Mouse (Mus musculus): ENCODE data around the gene Arhgef17. TPM values are rescaled to one million over a fixed set of nuclear protein-coding genes. Genes with fewer than 3 reads are reported as not detected.

Arhgef17 gene
- polyA plus RNA-seq, 1 experiment from 2014 or later: 17.6 TPM

- 0 out of 2 replicates have a peak overlapping the region, but pooled peaks have one; percentile 23 for H3K9ac ChIP-seq (ENCODE audit: low read depth, low read length)
- no peaks in the 10 kb centered on the region; the same call in none of the 2 replicates for H3K4me1 ChIP-seq (ENCODE audit: control insufficient read depth, insufficient read depth, low read length)
- peak; percentile 74 for ATAC-seq
- WGBS: under 1% methylated on average over 26 of the region's 27 CpGs
- H3K9me3 ChIP-seq (replicated peaks; ENCODE audit: control insufficient read depth, low read length, poor library complexity, severe bottlenecking): no peaks in the 10 kb centered on the region
- peaks cover 18% of the 10 kb centered on the region for H3K27me3 ChIP-seq (ENCODE audit: control insufficient read depth, insufficient read depth, low read depth, low read length)
- peak overlapping the region; percentile 19; the same call in 1 of the 2 replicates for H3K27ac ChIP-seq (ENCODE audit: low read length)
- H3K4me3 ChIP-seq (ENCODE audit: low read depth, low read length): peak overlapping the region; percentile 43
- H3K36me3 ChIP-seq (ENCODE audit: control insufficient read depth, insufficient read depth, low read length): no peaks in the 10 kb centered on the region
- H3K4me2 ChIP-seq (ENCODE audit: low read length): peak overlapping the region; percentile 67
These were observed 637 bp upstream of the Arhgef17 start for GRCm38 (mm10) chr7:100932481-100933007.

- H3K9ac ChIP-seq (ENCODE audit: low read depth, low read length): peak overlapping the region; percentile 23
- H3K36me3 ChIP-seq (ENCODE audit: control insufficient read depth, insufficient read depth, low read length): no peaks in the 10 kb centered on the region
- peak overlapping the region; percentile 43 for H3K4me3 ChIP-seq (ENCODE audit: low read depth, low read length)
- WGBS: 0% methylated on average over 54 of the region's 73 CpGs
- peak overlapping the region; percentile 67 for H3K4me2 ChIP-seq (ENCODE audit: low read length)
- no peaks in the 10 kb centered on the region for H3K9me3 ChIP-seq (replicated peaks; ENCODE audit: control insufficient read depth, low read length, poor library complexity, severe bottlenecking)
- peak overlapping the region; percentile 54 for H3K27ac ChIP-seq (ENCODE audit: low read length)
- H3K27me3 ChIP-seq (ENCODE audit: control insufficient read depth, insufficient read depth, low read depth, low read length): peaks cover 18% of the 10 kb centered on the region
- peaks cover 3% of the 10 kb centered on the region for H3K4me1 ChIP-seq (ENCODE audit: control insufficient read depth, insufficient read depth, low read length)
- ATAC-seq: peak; percentile 33; the same call in 1 of the 2 replicates
These were observed 486 bp downstream of the Arhgef17 start for GRCm38 (mm10) chr7:100931316-100931925.

- 4% methylated on average over 52 of the region's 53 CpGs for WGBS
- peaks cover 3% of the 10 kb centered on the region for H3K4me1 ChIP-seq (ENCODE audit: control insufficient read depth, insufficient read depth, low read length)
- H3K27me3 ChIP-seq (ENCODE audit: control insufficient read depth, insufficient read depth, low read depth, low read length): peaks cover 18% of the 10 kb centered on the region
These were observed 1.1 kb downstream of the Arhgef17 start for GRCm38 (mm10) chr7:100930619-100931315.

GRCm38 (mm10) chr7:100929639-100930303, 2.1 kb downstream of the Arhgef17 start:
- Histone ChIP-seq H3K4me3 (ENCODE audit: low read depth, low read length) (no peak overlapping the region), H3K36me3 (ENCODE audit: control insufficient read depth, insufficient read depth, low read length) (no peaks in the 10 kb centered on the region), H3K4me2 (ENCODE audit: low read length) (peak overlapping the region; percentile 16), H3K4me1 (ENCODE audit: control insufficient read depth, insufficient read depth, low read length) (peaks cover 3% of the 10 kb centered on the region), H3K9me3 (replicated peaks; ENCODE audit: control insufficient read depth, low read length, poor library complexity, severe bottlenecking) (no peaks in the 10 kb centered on the region), H3K27me3 (ENCODE audit: control insufficient read depth, insufficient read depth, low read depth, low read length) (peaks cover 18% of the 10 kb centered on the region), H3K27ac (ENCODE audit: low read length) (no peak overlapping the region), H3K9ac (ENCODE audit: low read depth, low read length) (no peak overlapping the region)
- 86% methylated on average over 19 of the region's 19 CpGs for WGBS
- no peak for ATAC-seq

More at GRCm38 (mm10) chr7:100930619-100931315, 1.1 kb downstream of the Arhgef17 start:
- H3K27ac ChIP-seq (ENCODE audit: low read length): no peak overlapping the region
- H3K9ac ChIP-seq (ENCODE audit: low read depth, low read length): peak overlapping the region; percentile 23
- H3K36me3 ChIP-seq (ENCODE audit: control insufficient read depth, insufficient read depth, low read length): no peaks in the 10 kb centered on the region
- no peak for ATAC-seq
- no peaks in the 10 kb centered on the region for H3K9me3 ChIP-seq (replicated peaks; ENCODE audit: control insufficient read depth, low read length, poor library complexity, severe bottlenecking)
- H3K4me2 ChIP-seq (ENCODE audit: low read length): peak overlapping the region; percentile 67
- H3K4me3 ChIP-seq (ENCODE audit: low read depth, low read length): peak overlapping the region; percentile 43

GRCm38 (mm10) chr7:100928456-100928855, 3.5 kb downstream of the Arhgef17 start:
- no peaks in the 10 kb centered on the region for H3K36me3 ChIP-seq (ENCODE audit: control insufficient read depth, insufficient read depth, low read length)
- H3K9ac ChIP-seq (ENCODE audit: low read depth, low read length): no peak overlapping the region
- H3K27ac ChIP-seq (ENCODE audit: low read length): no peak overlapping the region
- H3K9me3 ChIP-seq (replicated peaks; ENCODE audit: control insufficient read depth, low read length, poor library complexity, severe bottlenecking): no peaks in the 10 kb centered on the region
- peaks cover 18% of the 10 kb centered on the region for H3K27me3 ChIP-seq (ENCODE audit: control insufficient read depth, insufficient read depth, low read depth, low read length)
- ATAC-seq: no peak
- no peak overlapping the region for H3K4me3 ChIP-seq (ENCODE audit: low read depth, low read length)
- H3K4me2 ChIP-seq (ENCODE audit: low read length): peak overlapping the region; percentile 40; the same call in 1 of the 2 replicates
- peaks cover 3% of the 10 kb centered on the region for H3K4me1 ChIP-seq (ENCODE audit: control insufficient read depth, insufficient read depth, low read length)
- 68% methylated on average over 9 of the region's 9 CpGs for WGBS

GRCm38 (mm10) chr7:100927287-100928000, 4.5 kb downstream of the Arhgef17 start:
- no peak overlapping the region for H3K27ac ChIP-seq (ENCODE audit: low read length)
- WGBS: 31% methylated on average over 7 of the region's 7 CpGs
- no peaks in the 10 kb centered on the region for H3K36me3 ChIP-seq (ENCODE audit: control insufficient read depth, insufficient read depth, low read length)
- H3K4me1 ChIP-seq (ENCODE audit: control insufficient read depth, insufficient read depth, low read length): peaks cover 3% of the 10 kb centered on the region
- H3K4me2 ChIP-seq (ENCODE audit: low read length): peak overlapping the region; percentile 40
- H3K27me3 ChIP-seq (ENCODE audit: control insufficient read depth, insufficient read depth, low read depth, low read length): peaks cover 15% of the 10 kb centered on the region
- H3K4me3 ChIP-seq (ENCODE audit: low read depth, low read length): no peak overlapping the region; the same call in none of the 2 replicates
- peak overlapping the region; percentile 49 for H3K9ac ChIP-seq (ENCODE audit: low read depth, low read length)
- no peaks in the 10 kb centered on the region for H3K9me3 ChIP-seq (replicated peaks; ENCODE audit: control insufficient read depth, low read length, poor library complexity, severe bottlenecking)
- no peak for ATAC-seq

GRCm38 (mm10) chr7:100926311-100926923, 5.5 kb downstream of the Arhgef17 start:
- H3K27me3 ChIP-seq (ENCODE audit: control insufficient read depth, insufficient read depth, low read depth, low read length): peaks cover 15% of the 10 kb centered on the region
- H3K4me3 ChIP-seq (ENCODE audit: low read depth, low read length): peak overlapping the region; percentile 8; the same call in 1 of the 2 replicates
- no peak for ATAC-seq
- H3K9ac ChIP-seq (ENCODE audit: low read depth, low read length): no peak overlapping the region
- H3K27ac ChIP-seq (ENCODE audit: low read length): no peak overlapping the region
- 30% methylated on average over 12 of the region's 12 CpGs for WGBS
- H3K36me3 ChIP-seq (ENCODE audit: control insufficient read depth, insufficient read depth, low read length): no peaks in the 10 kb centered on the region
- H3K4me1 ChIP-seq (ENCODE audit: control insufficient read depth, insufficient read depth, low read length): peaks cover 3% of the 10 kb centered on the region
- H3K4me2 ChIP-seq (ENCODE audit: low read length): peak overlapping the region; percentile 40
- H3K9me3 ChIP-seq (replicated peaks; ENCODE audit: control insufficient read depth, low read length, poor library complexity, severe bottlenecking): no peaks in the 10 kb centered on the region
